In the genomic region with DNA sequence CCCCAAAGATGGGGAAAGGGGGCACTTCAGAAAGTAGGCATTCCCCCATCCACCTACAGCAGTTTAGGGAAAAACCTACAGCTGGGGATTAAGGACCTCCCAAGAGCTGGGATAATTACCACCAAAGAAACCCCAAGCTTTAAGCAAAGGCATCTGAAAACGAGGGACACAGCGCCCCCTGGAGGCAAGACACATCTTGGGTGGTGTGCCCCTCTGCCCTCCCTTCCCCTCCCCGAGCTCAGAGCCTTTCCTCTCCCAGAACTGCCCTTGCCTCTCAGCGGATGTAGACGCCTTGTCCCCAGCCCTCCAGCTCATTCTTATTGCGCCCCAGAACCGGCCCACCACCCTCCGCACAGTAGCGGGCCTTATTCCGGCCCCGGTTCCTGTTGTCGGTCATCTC, we compare ENCODE assay signal across 8 mouse cellular contexts. TPM values are rescaled to one million over a fixed set of nuclear protein-coding genes. Genes with fewer than 3 reads are reported as not detected.
DNase-seq lines count a peak whose midpoint lies in the region; ATAC-seq and TF ChIP-seq lines count a peak whose summit lies in the region.

No protein-coding gene starts in this region.

- no peaks in the 10 kb centered on the region for H3K9me3 ChIP-seq in G1E (replicated peaks)
- H3K9me3 ChIP-seq in lung, embryonic 14.5 days (ENCODE audit: low read depth, low read length): no peaks in the 10 kb centered on the region

- no peak overlapping the region for H3K9ac ChIP-seq in lung, embryonic 14.5 days

- no peaks in the 10 kb centered on the region for H3K36me3 ChIP-seq in G1E (replicated peaks)
- peaks cover 15% of the 10 kb centered on the region; the same call in 1 of the 2 replicates for H3K36me3 ChIP-seq in lung, embryonic 14.5 days (ENCODE audit: insufficient read depth)

- WGBS in lung, embryonic 14.5 days: 15% methylated on average over 12 of the region's 12 CpGs

- TF ChIP-seq CTCF in G1E (IDR thresholded peaks at IDR 0.05; ENCODE audit: low read depth, low read length): peak; percentile 80
- peak; percentile 82 for TF ChIP-seq CTCF in lung, embryonic 14.5 days (IDR thresholded peaks at IDR 0.05; ENCODE audit: low read depth)

- H3K27me3 ChIP-seq in G1E (ENCODE audit: insufficient read depth, low read length): peaks cover 43% of the 10 kb centered on the region
- H3K27me3 ChIP-seq in lung, embryonic 14.5 days (ENCODE audit: insufficient read depth, low read length): peaks cover 16% of the 10 kb centered on the region; the same call in 1 of the 2 replicates

- DNase-seq in 3T3-L1 (ENCODE audit: low read depth, low spot score): peak; percentile 65
- peak; percentile 47 for DNase-seq in G1E (ENCODE audit: low spot score)
- DNase-seq in cerebellum, adult 9-11 months: peak; percentile 73
- DNase-seq in gastrocnemius, postnatal 10 days: peak; percentile 92
- DNase-seq in kidney, adult 18-20 months: peak; percentile 75
- DNase-seq in lung, embryonic 14.5 days: peak; percentile 84
- DNase-seq in retina, embryonic 14.5 days (ENCODE audit: low spot score): peak; percentile 91
- DNase-seq in urinary bladder, postnatal 10 days (ENCODE audit: low spot score): peak; percentile 59

- ATAC-seq in G1E (ENCODE audit: extremely low read depth, insufficient number of reproducible peaks, low FRiP score, poor library complexity, severe bottlenecking): no peak
- ATAC-seq in lung, embryonic 14.5 days (ENCODE audit: insufficient read depth): no peak

- H3K4me3 ChIP-seq in G1E (ENCODE audit: low read depth, low read length): no peak overlapping the region
- no peak overlapping the region for H3K4me3 ChIP-seq in lung, embryonic 14.5 days (ENCODE audit: low read depth, low read length)

- no peak overlapping the region for H3K27ac ChIP-seq in lung, embryonic 14.5 days (ENCODE audit: low read depth)

- H3K4me1 ChIP-seq in G1E (ENCODE audit: insufficient read depth, low read depth, low read length): peaks cover 22% of the 10 kb centered on the region
- no peaks in the 10 kb centered on the region for H3K4me1 ChIP-seq in lung, embryonic 14.5 days (ENCODE audit: insufficient read depth)

- H3K4me2 ChIP-seq in lung, embryonic 14.5 days: peak overlapping the region; percentile 38

RNA-seq across cellular contexts. Expression of a gene that starts 6.6 kb away (rescaled TPM):
- total RNA-seq in G1E (2014; fragmentation: Nextera tagmentation) (not detected in 2 replicates), G1E (2017) (0.44 TPM in 1 of 2 replicates, not detected in the other)
- not detected in 2 replicates for polyA plus RNA-seq in G1E (2012)
- total RNA-seq in gastrocnemius, postnatal 10 days (2021): 1 to 10 TPM in 1 of 2 experiments, under 1 TPM in 1; 0.82 to 1.8 TPM
- 11.4 and 11.5 TPM in 2 replicates for polyA plus RNA-seq in lung, embryonic 14.5 days (2014; fragmentation: Nextera tagmentation; extraction: Ambion mirVana)

RNA-seq across cellular contexts. Expression of a gene that starts 16.4 kb away (rescaled TPM):
- not detected in 2 replicates for total RNA-seq in G1E (2014; fragmentation: Nextera tagmentation)
- total RNA-seq in G1E (2017): 0.06 and 0.11 TPM in 2 replicates
- 0.03 TPM in 2 replicates for polyA plus RNA-seq in G1E (2012)
- 10 to 100 TPM in 1 of 2 experiments, 1 to 10 TPM in 1; 8.3 to 10.7 TPM for total RNA-seq in gastrocnemius, postnatal 10 days (2021)
- polyA plus RNA-seq in lung, embryonic 14.5 days (2014; fragmentation: Nextera tagmentation; extraction: Ambion mirVana): 0.53 and 0.64 TPM in 2 replicates

RNA-seq across cellular contexts. Expression of a gene that starts 20.2 kb away (rescaled TPM):
- total RNA-seq in G1E (2014; fragmentation: Nextera tagmentation) (1.4 TPM in 1 of 2 replicates, not detected in the other), G1E (2017) (0.05 and 0.41 TPM in 2 replicates)
- polyA plus RNA-seq in G1E (2012): 0.61 and 0.63 TPM in 2 replicates
- total RNA-seq in gastrocnemius, postnatal 10 days (2021): 100 to 1,000 TPM; 313 to 347 TPM
- polyA plus RNA-seq in lung, embryonic 14.5 days (2014; fragmentation: Nextera tagmentation; extraction: Ambion mirVana): 5.4 and 5.5 TPM in 2 replicates

RNA-seq across cellular contexts. Expression of a gene that starts 23.9 kb away (rescaled TPM):
- total RNA-seq in G1E (2014; fragmentation: Nextera tagmentation) (3,100 and 3,267 TPM in 2 replicates), G1E (2017) (2,161 and 2,395 TPM in 2 replicates)
- polyA plus RNA-seq in G1E (2012): 2,216 and 2,673 TPM in 2 replicates
- 100 to 1,000 TPM; 848 to 925 TPM for total RNA-seq in gastrocnemius, postnatal 10 days (2021)
- polyA plus RNA-seq in lung, embryonic 14.5 days (2014; fragmentation: Nextera tagmentation; extraction: Ambion mirVana): 1,155 and 1,171 TPM in 2 replicates

RNA-seq across cellular contexts. Expression of a gene that starts 50.6 kb away (rescaled TPM):
- total RNA-seq in G1E (2014; fragmentation: Nextera tagmentation) (not detected in 2 replicates), G1E (2017) (0.05 TPM in 1 of 2 replicates, not detected in the other)
- not detected in 2 replicates for polyA plus RNA-seq in G1E (2012)
- under 1 TPM; 0.26 to 0.36 TPM for total RNA-seq in gastrocnemius, postnatal 10 days (2021)
- polyA plus RNA-seq in lung, embryonic 14.5 days (2014; fragmentation: Nextera tagmentation; extraction: Ambion mirVana): 0.05 and 0.14 TPM in 2 replicates

Comparison
In these comparisons a context has a peak if more than half of its experiments do, and no peak if none do; other contexts are left out.
1. RNA of a gene that starts 16.4 kb away (total RNA-seq): 8.3 to 10.7 TPM in gastrocnemius, postnatal 10 days; 0.06 to 0.11 TPM in G1E; every median in the first group is over 4 times any median in the second.
2. RNA of a gene that starts 20.2 kb away (total RNA-seq): 313 to 347 TPM in gastrocnemius, postnatal 10 days; 0.05 to 1.4 TPM in G1E; every median in the first group is over 100 times any median in the second.
3. Peak in every context shown above with its lines, with median percentiles within 50 percentile points of each other: DNase-seq.